Mouse (Mus musculus): ENCODE measurements around the gene Asb1.

- peak; percentile 70 for TF ChIP-seq EP300 (IDR thresholded peaks at IDR 0.05)
- TF ChIP-seq CTCF (IDR thresholded peaks at IDR 0.05), result peak; percentile 46
Measured at GRCm38 (mm10) chr1:91540271-91540826, at the start of gene Asb1.

Data from lung, postnatal 0 days (tissue).